Mouse (Mus musculus) lung, postnatal 36 days (tissue): Measurements from ENCODE around the gene Pex1.
A peak's percentile ranks its signal among the peaks of the same experiment; 100 is the strongest.
"Not testable (repeated sequence)": the region's sequence is repeated elsewhere in the genome, so short reads cannot be mapped to it uniquely, and the experiment has no call there.

Source experiments
- DNase-seq: peaks from one replicate; pipeline ENCODE4 v3.0.0; 2022; ENCODE audit warnings: mixed read lengths

Pex1 gene

DNA sequence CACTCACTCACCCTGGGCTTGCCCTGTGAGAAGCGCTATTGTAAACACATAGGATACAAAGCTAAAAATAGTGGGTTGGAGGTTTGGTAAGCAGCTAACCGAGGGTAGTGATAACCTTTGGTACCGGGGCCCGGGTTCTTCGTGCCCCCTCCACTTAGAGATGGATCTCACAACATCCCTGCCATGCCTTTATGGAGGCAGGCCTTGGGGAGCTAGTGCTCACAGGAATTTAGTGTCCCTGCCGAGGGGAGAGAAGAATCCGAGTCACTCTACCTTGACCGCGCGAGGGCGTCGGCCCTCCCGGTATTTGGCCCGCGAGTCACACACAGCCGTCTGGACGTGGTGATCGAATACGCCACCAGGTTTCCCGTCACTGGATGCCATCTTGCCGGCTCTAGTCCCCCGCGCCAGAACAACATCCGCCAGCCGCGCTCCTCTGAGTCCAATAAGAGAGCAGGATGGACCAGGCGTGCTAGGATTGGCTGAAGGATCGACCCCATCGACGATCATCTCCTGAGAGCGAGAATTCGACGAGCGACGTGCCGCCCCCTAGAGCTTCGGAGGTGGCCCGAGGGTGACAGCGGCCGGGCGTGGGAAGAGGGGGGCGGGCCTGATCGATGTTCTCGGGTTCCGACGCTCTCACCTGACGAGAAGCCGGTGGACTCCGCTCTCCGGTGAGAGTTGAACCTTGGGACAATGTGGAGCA, at the start of gene Pex1:
Gene Pex1 (plus strand): TSS at position 374 of the 706 bp plus-strand sequence.
- DNase-seq = peak; percentile 98

DNA sequence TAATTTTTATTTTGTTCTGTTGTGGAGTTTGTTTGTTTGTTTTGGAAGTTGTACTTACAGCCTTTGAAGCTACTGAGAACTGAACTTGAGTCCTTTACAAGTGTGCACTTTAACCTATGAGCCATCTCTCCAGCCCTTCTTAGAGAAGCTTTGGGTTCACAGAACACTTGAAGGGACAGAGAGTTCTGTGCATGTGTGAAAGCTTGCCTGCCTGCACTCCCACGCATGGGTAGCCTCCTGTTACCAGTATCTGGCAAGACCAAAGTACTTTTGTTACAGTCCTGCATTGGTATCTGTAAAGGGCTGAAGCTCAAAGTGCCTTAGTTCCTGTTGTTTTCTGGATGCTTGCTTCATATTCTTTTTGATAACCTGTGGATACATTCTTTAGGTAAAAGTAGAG, 49.6 kb upstream of the Pex1 start:
- no peak for DNase-seq

DNA sequence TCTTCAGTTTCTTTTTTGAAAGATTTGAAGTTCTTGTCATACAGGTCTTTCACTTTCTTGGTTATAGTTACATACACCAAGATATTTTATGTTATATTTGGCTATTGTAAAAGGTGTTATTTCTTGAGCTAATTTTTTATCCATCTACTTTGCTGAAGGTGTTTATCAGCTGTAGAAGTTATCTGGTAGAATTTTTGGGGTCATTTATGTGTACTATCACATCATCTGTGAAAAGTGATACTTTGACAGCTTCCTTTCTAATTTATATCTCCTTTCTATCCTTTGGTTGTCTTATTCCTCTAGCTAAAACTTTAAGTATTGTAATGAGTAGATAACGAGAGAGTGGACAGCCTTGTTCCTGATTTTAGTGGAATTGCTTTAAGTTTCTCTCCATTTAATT, 44.4 kb upstream of the Pex1 start:
- DNase-seq = no peak

DNA sequence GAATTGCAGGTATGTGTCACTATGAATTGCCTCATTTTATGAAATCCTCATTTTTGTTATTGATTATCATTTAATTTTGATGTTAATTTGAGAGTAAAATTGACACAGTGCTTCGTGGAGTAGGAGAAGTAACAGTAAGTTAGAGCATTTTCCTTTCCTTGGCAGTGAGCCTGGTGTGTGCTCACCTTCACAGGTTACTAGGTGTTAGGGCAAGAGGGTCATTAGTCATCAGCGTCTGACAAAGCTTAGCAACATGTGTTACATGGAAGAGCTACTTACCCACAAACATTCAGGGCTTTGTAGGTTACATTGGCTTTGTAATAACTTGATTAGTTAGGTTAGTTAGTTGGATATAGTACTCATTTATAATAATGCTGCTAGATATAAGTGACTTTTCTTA, 41.7 kb upstream of the Pex1 start:
- no peak for DNase-seq

DNA sequence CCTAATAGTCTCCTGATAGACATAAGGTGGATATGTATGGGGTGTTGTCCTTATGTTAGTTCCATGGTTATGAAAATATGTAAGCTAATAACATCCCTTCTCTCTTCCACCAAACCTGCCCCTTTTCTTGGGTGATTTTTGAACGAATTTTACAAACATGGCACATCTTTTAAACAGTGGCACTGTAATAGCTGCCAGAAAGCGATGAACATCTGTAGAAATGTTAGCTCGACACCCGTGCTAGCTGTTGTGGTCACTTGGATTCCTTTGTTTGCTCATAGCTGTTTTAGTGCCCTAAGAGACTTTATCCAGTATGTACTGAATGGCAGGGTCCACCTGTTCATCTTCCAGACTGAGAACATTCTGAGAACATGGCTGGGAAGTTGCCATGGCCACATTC, 24.6 kb upstream of the Pex1 start, which contains the start of gene 1700109H08Rik:
Gene 1700109H08Rik (plus strand): TSS at position 301 of the 400 bp plus-strand sequence.
- no peak for DNase-seq

DNA sequence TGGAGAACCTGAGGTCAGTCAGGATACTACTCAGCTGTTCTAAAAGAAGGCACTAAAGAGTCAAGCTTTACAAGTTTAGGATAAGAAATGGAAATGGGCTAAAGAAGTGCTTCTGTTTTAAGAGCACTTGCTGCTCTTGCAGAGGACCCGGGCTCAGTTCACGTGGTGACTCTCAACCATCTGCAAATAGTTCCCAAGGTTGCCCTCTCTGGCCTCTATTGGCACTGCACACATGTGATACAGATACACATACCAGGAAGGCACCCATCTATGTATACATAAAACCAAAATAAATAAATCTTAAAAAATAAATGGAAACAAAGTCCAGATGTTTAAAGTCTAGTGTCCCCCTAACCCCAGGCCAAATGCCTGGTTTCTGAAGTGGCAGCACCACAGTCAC, 21.0 kb upstream of the Pex1 start:
- DNase-seq = no peak

DNA sequence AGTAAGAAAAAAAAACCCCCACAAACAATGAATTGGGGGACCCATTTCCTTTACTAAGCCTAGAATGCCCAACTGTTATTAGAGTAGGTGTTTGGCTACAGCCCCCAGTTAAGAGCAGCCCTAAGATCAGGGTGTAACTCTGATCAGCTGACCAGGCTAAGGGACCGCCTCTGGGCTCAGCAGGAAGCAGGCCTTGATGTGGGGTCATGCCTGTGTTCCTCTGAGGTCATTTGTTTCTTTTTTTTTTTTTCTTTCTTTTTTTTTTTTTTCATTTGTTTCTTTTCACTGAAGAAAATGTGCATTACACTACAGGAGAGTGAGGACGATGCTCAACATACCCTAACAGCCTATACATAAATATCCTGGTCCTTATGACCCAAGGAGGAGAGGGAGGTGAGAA, 17.9 kb upstream of the Pex1 start:
- DNase-seq = no peak

DNA sequence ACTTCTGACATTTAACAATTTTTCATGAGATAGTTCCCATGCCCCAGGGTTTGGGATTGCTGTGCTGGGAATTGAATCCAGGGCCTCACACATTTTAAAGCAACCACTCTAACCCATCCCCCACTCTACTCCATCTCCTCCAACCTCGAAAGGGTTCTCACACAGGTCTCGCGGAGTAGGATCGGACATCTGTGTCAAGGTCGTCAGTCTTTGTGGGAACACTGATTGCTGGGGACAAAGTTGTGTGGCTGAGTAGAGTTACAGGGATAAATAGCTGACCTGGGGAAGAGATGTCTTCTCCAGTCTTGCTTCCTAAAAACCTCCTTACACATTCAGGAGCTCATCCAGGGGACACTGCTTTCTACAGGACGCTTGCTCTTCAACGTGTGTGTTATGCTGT, 16.8 kb upstream of the Pex1 start:
- no peak for DNase-seq

DNA sequence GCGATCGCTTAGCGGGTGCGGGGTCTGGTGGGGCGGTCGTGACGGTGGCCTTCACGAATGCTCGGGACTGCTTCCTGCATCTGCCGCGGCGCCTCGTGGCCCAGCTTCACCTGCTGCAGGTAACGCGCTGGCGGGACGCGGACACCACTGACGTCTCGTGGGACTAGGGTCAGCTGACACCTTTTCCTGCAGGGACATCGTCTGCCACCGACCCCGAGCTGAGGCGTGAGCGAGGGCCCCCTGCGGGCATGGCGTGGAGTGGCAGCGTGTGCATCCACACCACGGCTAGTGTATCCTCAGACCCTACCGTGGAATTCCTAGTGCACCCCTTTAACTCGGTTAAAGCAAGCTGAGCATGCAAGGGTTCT, 517 bp downstream of the Pex1 start, which contains the start of gene Rbm48:
Gene Rbm48 (minus strand): TSS at position 187 of the 368 bp plus-strand sequence.
- peak; percentile 84 for DNase-seq

DNA sequence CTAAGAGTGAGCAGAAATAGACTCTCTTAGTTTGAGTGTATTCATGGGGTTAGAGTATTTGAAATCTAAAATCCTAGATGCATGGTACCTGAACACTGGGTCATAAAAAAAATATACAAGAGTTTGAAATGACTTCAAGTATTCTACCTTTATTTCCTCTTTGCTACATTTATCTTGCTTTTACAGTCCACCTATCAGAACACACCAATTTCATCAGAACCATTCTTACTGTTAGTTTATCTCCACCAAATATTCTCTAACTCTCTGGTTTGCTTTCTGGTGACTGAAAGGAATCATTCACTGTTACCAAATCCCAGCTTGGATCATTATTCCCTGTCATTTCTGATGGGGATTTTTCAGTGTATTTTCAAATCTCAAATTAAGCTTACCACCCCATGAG, 1.3 kb downstream of the Pex1 start:
- DNase-seq = no peak

DNA sequence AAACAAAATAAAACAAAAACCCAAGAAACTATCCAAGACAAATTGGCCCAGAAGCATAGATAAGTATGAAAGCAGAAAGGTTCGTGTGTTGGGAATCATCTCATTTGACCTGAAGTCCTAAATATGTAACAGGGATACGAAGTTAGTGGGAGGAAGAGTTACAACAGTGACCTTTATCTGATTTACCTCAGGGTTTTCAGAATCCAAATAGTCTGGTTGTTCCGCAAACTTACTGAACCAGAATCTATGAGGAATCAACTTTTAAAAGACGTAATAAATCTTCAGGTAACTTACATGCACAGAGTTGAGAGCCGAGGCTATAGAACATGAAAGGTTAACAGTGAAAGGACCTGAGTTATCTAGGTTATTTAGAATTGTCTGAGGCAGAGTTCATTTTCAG, 2.9 kb downstream of the Pex1 start:
- DNase-seq = no peak

DNA sequence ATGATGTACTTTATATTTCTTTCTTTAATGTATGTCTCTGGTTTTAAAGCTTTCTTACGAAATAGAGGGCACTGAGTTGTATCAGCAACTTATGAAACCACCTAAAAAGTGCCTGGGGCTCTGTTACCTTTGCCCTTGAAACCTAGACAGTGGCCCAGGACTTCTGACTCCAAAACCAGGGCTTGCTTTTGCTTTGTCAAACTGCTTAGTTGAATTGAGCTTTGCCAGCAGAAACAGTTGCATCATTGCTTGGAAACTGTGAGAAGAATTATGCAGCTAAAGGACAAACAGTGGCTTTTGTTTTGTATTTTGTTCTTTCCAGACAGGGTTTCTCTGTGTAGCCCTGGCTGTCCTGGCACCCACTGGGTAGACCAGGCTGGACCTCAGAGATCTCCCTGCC, 4.4 kb downstream of the Pex1 start:
- no peak for DNase-seq

DNA sequence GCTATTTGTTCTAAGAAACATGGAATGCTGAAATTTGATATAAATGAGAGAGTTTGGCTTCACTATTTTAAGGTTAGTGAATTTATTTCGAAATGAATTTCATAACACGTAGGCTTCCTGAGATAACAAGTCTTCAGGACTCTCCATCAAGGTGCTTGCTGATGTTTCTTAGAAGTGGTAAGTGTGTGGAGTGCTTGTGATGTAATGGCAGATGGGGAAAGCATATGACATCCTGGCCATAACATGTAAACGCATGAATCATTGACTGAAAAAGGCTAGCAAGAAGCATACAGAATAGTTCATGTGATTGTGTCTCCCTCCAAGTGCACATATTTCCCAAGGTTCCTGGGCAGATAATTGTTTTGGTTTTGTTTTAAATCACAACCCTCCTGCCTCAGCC, 4.9 kb downstream of the Pex1 start:
- DNase-seq = peak; percentile 10

DNA sequence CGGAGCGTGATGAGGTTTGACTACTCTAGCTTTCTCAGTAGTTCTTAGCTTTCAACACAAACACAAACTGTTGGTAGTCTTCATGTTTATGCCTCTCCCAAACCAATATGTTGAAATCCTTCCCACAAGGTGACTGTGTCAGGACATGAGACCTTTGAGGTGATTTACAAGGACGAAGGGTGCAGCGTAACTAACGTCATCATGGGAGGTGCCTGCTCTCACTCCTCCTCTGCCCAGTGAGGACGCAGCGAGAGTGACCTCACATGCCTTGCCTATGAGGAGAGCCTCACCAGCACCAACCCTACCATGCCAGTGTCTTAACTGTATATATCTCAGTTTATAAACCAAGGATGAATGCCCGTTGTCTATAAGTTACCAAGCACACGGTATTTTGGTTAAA, 11.2 kb downstream of the Pex1 start:
- DNase-seq = no peak

DNA sequence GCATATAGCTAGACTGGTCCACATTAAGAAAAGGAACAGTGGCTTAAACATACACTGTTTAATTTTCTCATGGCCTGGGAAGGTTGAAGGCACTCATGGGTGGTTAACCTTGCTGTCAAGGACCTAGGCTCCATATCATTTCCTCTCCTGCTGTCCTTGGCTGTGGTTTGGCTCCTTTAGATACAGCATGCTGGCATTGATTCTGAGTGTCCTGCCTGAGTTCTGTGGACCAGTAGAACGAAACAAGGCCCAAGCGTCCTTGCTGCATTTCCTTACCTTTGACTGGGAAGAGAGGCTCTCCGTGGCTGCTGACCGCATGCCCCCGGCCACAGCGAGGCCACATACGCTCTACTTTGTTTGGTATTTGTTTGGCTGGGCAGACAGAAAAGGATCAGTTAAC, 13.4 kb downstream of the Pex1 start:
- no peak for DNase-seq

DNA sequence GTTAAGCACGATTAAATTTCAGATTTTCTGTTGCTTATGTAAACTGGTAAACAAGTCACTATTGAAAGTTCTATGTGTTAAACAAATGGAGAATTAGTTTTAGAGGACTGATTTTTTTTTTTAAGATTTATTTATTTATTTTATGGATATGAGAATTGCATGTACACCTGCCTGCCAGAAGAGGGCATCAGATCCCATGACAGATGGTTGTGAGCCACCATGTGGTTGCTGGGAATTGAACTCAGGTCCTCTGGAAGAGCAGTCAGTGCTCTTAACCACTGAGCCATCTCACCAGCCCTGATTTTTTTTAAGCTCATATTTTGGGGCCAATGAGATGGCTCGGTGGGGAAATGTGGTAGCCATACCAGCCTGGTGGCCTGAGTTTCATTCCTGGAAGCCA, 16.0 kb downstream of the Pex1 start:
- not testable (repeated sequence) for DNase-seq

DNA sequence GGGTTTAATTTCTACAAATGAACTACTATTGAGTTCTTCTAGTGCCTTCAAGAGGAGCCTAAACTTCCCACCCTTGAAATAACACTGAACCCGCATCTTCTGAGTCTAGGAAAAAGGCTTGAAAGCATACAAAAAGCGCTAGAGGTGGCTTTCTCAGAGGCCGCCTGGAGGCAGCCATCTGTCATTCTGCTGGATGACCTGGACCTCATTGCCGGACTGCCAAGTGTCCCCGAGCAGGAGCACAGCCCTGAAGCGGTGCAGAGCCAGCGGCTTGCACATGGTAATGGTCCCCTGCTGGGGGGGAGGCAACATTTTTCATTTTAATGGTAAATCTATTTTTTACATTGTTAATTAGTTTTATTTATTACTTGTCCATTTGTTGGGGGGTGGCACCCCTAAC, 24.6 kb downstream of the Pex1 start:
- no peak for DNase-seq

DNA sequence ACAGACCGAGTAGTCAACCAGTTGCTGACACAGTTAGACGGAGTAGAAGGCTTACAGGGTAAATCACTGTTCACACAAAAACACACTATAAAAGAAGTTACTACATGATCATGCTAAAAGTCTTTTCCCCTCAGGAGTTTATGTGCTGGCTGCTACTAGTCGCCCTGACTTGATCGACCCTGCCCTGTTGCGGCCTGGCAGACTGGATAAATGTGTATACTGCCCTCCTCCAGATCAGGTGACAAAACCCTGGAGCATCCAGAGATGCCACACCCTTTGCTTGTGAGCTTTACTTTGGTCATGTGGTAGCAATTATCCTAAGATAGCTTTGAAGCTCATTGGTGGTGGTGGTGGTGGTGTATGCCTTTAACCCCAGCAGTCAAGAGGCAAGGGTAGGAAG, 34.2 kb downstream of the Pex1 start:
- no peak for DNase-seq

DNA sequence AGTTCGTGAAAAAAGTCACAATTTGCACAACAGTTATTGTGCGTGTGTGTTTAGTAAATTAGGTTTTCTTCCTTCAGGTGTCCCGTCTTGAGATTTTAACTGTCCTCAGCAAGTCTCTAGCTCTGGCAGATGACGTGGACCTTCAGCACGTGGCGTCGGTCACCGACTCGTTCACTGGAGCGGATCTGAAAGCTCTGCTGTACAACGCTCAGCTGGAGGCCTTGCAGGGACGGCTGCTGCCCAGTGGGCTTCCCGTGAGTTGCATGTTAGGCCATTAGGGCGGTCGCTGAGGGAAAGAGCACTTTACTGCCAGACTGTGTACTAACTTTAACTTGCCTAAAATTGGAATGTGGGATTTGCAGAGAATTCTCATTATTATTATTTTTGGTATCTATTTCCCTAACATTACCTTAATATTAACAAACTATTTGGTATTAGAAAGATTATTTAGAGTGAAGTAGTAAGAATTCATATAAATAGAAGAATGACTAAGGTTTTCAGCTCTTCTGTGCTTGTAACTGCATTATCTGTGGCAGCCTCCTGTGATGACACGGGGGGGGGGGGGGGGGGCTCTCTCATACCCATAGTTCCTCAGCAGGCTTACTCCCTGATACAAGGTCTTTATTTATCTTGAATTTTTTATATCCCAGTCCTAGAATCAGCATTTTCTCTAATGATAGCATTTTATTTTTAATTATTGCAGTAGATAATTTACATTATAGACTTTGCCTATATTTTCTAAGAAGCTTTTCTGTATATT, 35.8 kb downstream of the Pex1 start:
- DNase-seq = no peak

DNA sequence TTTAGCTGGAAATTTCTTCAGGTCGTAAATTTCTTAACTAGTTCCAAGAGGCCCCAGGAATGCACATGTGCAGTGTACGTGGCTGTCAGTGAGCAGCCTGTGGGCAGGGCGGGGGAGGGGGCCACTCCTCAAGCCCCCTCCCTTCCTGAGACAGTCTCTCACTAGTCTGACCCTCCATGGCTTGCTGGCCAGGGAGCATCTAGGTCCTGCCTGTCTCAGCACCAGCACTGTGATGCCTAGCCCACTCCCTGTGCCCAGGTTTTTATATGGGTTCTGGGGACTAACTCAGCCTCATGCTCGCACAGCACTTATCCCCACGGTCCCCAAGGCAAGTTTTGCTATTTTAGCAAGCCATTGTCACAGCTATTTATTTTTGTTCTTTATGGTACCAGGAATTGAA, 36.4 kb downstream of the Pex1 start:
- no peak for DNase-seq

DNA sequence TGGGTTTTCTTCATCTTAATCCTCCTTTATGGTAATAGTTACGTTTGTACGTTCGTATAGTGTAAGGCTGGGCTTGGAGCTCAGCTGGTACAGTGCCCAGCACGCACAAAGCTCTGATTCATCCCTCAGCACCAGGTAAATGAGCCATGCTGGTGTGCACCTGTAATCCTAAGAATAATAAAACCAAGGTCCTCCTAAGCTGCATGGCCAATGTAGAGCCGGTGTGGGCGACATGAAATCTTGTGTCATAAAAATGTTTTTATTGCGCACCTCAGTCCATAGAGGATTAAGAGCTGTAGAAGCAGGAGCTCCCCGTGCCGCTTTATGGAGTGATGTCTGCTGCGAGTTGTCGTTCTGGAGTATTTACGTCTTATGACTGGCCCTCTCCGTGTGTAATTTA, 37.4 kb downstream of the Pex1 start:
- no peak for DNase-seq

DNA sequence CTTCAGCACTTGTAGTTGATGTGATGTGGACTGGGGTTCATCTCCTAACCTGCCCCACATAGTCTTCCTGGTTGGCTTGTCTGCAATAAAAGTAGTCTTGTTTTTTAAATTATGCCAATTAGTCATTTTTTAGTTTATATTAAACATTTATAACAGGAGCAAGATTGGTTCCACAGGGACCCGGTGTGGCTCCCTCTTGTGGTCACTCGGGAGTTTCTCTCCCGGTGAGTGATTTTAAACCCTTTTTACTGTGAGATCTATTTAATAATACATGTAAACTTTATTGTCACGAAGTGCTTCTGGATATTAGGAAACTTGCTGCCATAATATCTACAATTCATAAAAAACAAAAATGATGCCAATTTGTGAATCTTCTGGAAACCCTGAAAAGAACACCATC, 38.1 kb downstream of the Pex1 start:
- DNase-seq = no peak

DNA sequence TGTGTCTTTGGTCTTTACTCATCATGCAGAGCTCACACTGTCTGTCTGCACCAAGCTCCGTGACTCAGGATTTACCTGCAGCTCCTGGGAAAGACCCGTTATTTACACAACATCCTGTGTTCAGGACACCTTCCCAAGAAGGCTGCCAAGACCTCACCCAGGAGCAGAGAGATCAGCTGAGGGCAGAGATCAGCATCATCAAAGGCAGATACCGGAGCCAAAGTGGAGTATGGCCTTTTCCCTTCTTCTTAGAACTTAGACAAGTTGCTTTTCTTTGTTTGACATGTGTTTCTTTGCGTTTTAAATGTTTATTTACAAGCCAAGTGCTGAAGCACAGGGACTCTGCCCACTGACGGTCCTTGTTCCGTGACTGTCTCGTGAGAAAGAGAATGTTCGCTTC, 39.4 kb downstream of the Pex1 start:
- DNase-seq = no peak

DNA sequence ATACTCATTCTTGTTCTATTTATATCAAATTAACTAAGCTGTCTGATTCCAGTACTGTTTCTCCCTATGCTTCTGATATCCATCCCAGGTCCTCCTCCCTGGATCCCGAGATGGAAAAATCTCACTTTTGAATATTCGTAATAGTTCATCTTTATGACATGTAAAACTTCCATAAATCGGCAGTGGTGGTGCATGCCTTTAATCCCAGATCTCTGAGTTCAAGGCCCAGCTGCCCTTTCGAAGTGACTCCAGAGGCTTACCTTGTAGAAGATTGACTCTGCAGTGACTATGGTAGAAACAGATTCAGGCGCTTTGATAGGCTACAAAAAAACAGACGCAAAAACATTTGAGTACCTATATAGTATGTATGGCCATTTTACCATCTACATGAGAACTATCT, 48.8 kb downstream of the Pex1 start:
- no peak for DNase-seq

DNA sequence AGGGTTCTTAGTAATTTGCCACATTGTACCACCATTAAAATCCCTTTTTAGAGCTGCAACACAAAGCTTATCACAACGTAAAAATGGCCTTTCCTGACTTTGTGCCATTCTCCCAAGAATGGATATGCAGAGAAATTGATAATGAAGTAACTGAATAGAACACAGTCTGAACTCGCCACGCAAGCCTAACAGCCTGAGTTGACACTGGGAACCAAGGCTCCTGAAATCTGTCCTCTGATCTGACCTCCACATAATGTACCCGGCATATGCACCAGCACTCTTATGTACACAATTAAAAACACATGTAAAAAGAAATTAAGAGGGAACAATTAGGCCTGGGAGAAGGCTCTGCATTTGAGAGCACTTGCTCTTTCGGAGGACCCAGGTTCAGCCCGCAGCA, 49.5 kb downstream of the Pex1 start:
- DNase-seq = no peak
